Mouse (Mus musculus): ENCODE data around the gene F930015N05Rik. TPM values are rescaled to one million over a fixed set of nuclear protein-coding genes. Genes with fewer than 3 reads are reported as not detected.
A peak's percentile ranks its signal among the peaks of the same experiment; 100 is the strongest.

Gene F930015N05Rik
- polyA plus RNA-seq, 1 experiment from 2014 or later, result 1.5 TPM

GRCm38 (mm10) chr11:64435546-64436411 is 674 bp downstream of the F930015N05Rik start:
- under 1% methylated on average over 81 of the region's 81 CpGs for WGBS
- no peaks in the 10 kb centered on the region for H3K9me3 ChIP-seq (replicated peaks)
- H3K4me1 ChIP-seq, result peaks cover 34% of the 10 kb centered on the region
- peak overlapping the region; percentile 95 for H3K27ac ChIP-seq
- H3K36me3 ChIP-seq, result no peaks in the 10 kb centered on the region
- H3K27me3 ChIP-seq (ENCODE audit: low read depth, poor library complexity, severe bottlenecking), result peaks cover 24% of the 10 kb centered on the region; the same call in 1 of the 2 replicates
- peak; percentile 73 for DNase-seq (ENCODE audit: low spot score)
- peak overlapping the region; percentile 82 for H3K4me3 ChIP-seq

GRCm38 (mm10) chr11:64434611-64435545 is 1.6 kb downstream of the F930015N05Rik start, which contains the start of gene Hs3st3a1:
Hs3st3a1 (plus strand) TSS chr11:64435332.
- Histone ChIP-seq H3K4me3 (peak within 1 kb of the TSS; percentile 82), H3K9me3 (replicated peaks) (no peaks in the 10 kb centered on the region)

GRCm38 (mm10) chr11:64418969-64419368 is 17.5 kb downstream of the F930015N05Rik start:
- Histone ChIP-seq H3K4me3 (no peak overlapping the region), H3K9me3 (replicated peaks) (no peaks in the 10 kb centered on the region), H3K27ac (no peak overlapping the region), H3K4me1 (peaks cover 9% of the 10 kb centered on the region), H3K36me3 (no peaks in the 10 kb centered on the region), H3K27me3 (ENCODE audit: low read depth, poor library complexity, severe bottlenecking) (no peaks in the 10 kb centered on the region)
- no peak for DNase-seq (ENCODE audit: low spot score)
- 78% methylated on average over 1 of the region's 1 CpGs for WGBS

More at GRCm38 (mm10) chr11:64434611-64435545, 1.6 kb downstream of the F930015N05Rik start, which contains the start of gene Hs3st3a1:
- Histone ChIP-seq H3K27ac (peak within 1 kb of the TSS; percentile 95), H3K4me1 (peaks cover 30% of the 10 kb centered on the region), H3K27me3 (ENCODE audit: low read depth, poor library complexity, severe bottlenecking) (peaks cover 19% of the 10 kb centered on the region; the same call in 1 of the 2 replicates), H3K36me3 (no peaks in the 10 kb centered on the region)
- WGBS, result under 1% methylated on average over 30 of the region's 36 CpGs
- peak; percentile 84 for DNase-seq (ENCODE audit: low spot score)

GRCm38 (mm10) chr11:64400534-64401093 is 35.8 kb downstream of the F930015N05Rik start:
- 78% methylated on average over 6 of the region's 6 CpGs for WGBS
- Histone ChIP-seq H3K27me3 (ENCODE audit: low read depth, poor library complexity, severe bottlenecking) (peaks cover 22% of the 10 kb centered on the region), H3K27ac (no peak overlapping the region), H3K4me1 (peaks cover 5% of the 10 kb centered on the region), H3K36me3 (no peaks in the 10 kb centered on the region), H3K9me3 (replicated peaks) (no peaks in the 10 kb centered on the region), H3K4me3 (no peak overlapping the region)
- no peak for DNase-seq (ENCODE audit: low spot score)

- DNase-seq (ENCODE audit: low spot score), result no peak
- Histone ChIP-seq H3K9me3 (replicated peaks) (no peaks in the 10 kb centered on the region), H3K4me1 (peaks cover 5% of the 10 kb centered on the region), H3K27me3 (ENCODE audit: low read depth, poor library complexity, severe bottlenecking) (peaks cover 28% of the 10 kb centered on the region), H3K4me3 (no peak overlapping the region), H3K27ac (no peak overlapping the region), H3K36me3 (no peaks in the 10 kb centered on the region)
- 82% methylated on average over 3 of the region's 3 CpGs for WGBS
Observed at GRCm38 (mm10) chr11:64397612-64398011, 38.8 kb downstream of the F930015N05Rik start.

- Histone ChIP-seq H3K4me3 (no peak overlapping the region), H3K27ac (no peak overlapping the region), H3K36me3 (no peaks in the 10 kb centered on the region), H3K9me3 (replicated peaks) (no peaks in the 10 kb centered on the region), H3K4me1 (peaks cover 5% of the 10 kb centered on the region), H3K27me3 (ENCODE audit: low read depth, poor library complexity, severe bottlenecking) (peaks cover 28% of the 10 kb centered on the region)
- no peak for DNase-seq (ENCODE audit: low spot score)
- WGBS, result 59% methylated on average over 6 of the region's 6 CpGs
Observed at GRCm38 (mm10) chr11:64396949-64397348, 39.5 kb downstream of the F930015N05Rik start.

- Histone ChIP-seq H3K4me3 (peak overlapping the region; percentile 29; the same call in 1 of the 2 replicates), H3K27ac (no peak overlapping the region), H3K4me1 (peaks cover 5% of the 10 kb centered on the region), H3K36me3 (no peaks in the 10 kb centered on the region), H3K9me3 (replicated peaks) (no peaks in the 10 kb centered on the region), H3K27me3 (ENCODE audit: low read depth, poor library complexity, severe bottlenecking) (peaks cover 28% of the 10 kb centered on the region)
- WGBS, result 5% methylated on average over 7 of the region's 7 CpGs
- DNase-seq (ENCODE audit: low spot score), result no peak
Observed at GRCm38 (mm10) chr11:64396331-64396881, 40.0 kb downstream of the F930015N05Rik start.

GRCm38 (mm10) chr11:64386333-64386732 is 50.1 kb downstream of the F930015N05Rik start:
- Histone ChIP-seq H3K4me3 (no peak overlapping the region), H3K4me1 (no peaks in the 10 kb centered on the region), H3K27ac (no peak overlapping the region), H3K27me3 (ENCODE audit: low read depth, poor library complexity, severe bottlenecking) (no peaks in the 10 kb centered on the region), H3K9me3 (replicated peaks) (no peaks in the 10 kb centered on the region), H3K36me3 (no peaks in the 10 kb centered on the region)
- WGBS, result 94% methylated on average over 4 of the region's 4 CpGs
- no peak for DNase-seq (ENCODE audit: low spot score)

Other genes starting within 250 kb of the F930015N05Rik start
- 2.2 and 2.4 TPM in 2 replicates for gene Hs3st3a1, start 1.3 kb downstream of the F930015N05Rik start, polyA plus RNA-seq (2016; fragmentation: Nextera tagmentation; extraction: Ambion mirVana)

Measured in limb, embryonic 10.5 days (tissue).